ENCODE assay signal across 20 mouse cellular contexts in the genomic region with DNA sequence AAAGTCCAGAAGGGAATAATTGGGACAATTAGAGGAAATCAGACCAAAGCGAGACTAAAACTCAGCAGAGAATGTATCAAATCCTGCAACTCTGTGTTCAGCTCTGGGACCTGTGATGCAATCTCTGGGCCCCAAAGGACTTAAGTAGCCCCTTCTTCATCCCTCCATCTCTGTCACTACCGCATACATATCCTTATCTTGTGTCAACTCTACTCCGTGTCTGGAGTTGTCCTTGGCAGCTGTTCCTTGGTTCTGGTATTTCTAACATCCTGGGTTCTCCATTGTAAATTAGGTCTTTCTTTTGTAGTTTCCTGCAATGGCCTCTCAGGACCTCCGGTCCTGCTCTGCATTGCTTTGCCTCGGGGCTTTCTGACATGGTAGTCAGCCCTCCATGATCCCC.
DNase-seq lines count a peak whose midpoint lies in the region; ATAC-seq lines count a peak whose summit lies in the region.
"Had no signal": no experiment of that assay in that cellular context is flagged by ENCODE, and none has a peak within 500 bp of the region (broad histone marks: within the 10 kb centered on the region; RNA-seq: fewer than 3 reads in every experiment).

No protein-coding gene starts in this region.

- H3K27me3 ChIP-seq in heart, embryonic 12.5 days (replicated peaks): no peaks in the 10 kb centered on the region
- no peaks in the 10 kb centered on the region for H3K27me3 ChIP-seq in kidney, embryonic 14.5 days (ENCODE audit: control insufficient read depth, insufficient read depth, low read length)
- no peaks in the 10 kb centered on the region for H3K27me3 ChIP-seq in embryonic facial prominence, embryonic 14.5 days (replicated peaks; ENCODE audit: control insufficient read depth, insufficient read depth, low read length)
- no peaks in the 10 kb centered on the region for H3K27me3 ChIP-seq in limb, embryonic 12.5 days

- H3K4me1 ChIP-seq in heart, embryonic 12.5 days (replicated peaks): peaks cover 17% of the 10 kb centered on the region
- H3K4me1 ChIP-seq in kidney, embryonic 14.5 days (ENCODE audit: control insufficient read depth, insufficient read depth, low read length): peaks cover 12% of the 10 kb centered on the region
- H3K4me1 ChIP-seq in embryonic facial prominence, embryonic 14.5 days (ENCODE audit: control insufficient read depth, insufficient read depth, low read length): no peaks in the 10 kb centered on the region
- H3K4me1 ChIP-seq in limb, embryonic 12.5 days (replicated peaks): peaks cover 13% of the 10 kb centered on the region

- no peak for DNase-seq in heart, adult 9 months (ENCODE audit: low spot score in 2 of 2)
- DNase-seq in kidney, adult 11 months: no peak
- DNase-seq in embryonic facial prominence, embryonic 14.5 days (ENCODE audit: low spot score): peak; percentile 4
- DNase-seq in spleen, postnatal 36 days (ENCODE audit: low spot score in 2 of 2): no peak
- DNase-seq: adrenal gland, postnatal 10 days; B cell, adult 2 months; cerebellum, adult 11-12 months; cerebellum, postnatal 36 days; forebrain, postnatal 0 days; kidney, adult 9 months; lung, adult 18-20 months; midbrain, embryonic 14.5 days; right cerebral cortex, postnatal 4 days; thymus, adult 2 months had no signal

- H3K4me2 ChIP-seq in heart, embryonic 12.5 days: no peak overlapping the region
- H3K4me2 ChIP-seq in kidney, embryonic 14.5 days (replicated peaks; ENCODE audit: low read depth, low read length): no peak overlapping the region
- no peak overlapping the region for H3K4me2 ChIP-seq in embryonic facial prominence, embryonic 14.5 days (ENCODE audit: low read depth, low read length)
- no peak overlapping the region for H3K4me2 ChIP-seq in limb, embryonic 12.5 days
- H3K4me2 ChIP-seq: hindbrain, embryonic 14.5 days had no signal

- H3K36me3 ChIP-seq in heart, embryonic 12.5 days: peaks cover 20% of the 10 kb centered on the region
- peaks cover 7% of the 10 kb centered on the region; the same call in 1 of the 2 replicates for H3K36me3 ChIP-seq in kidney, embryonic 14.5 days (ENCODE audit: control insufficient read depth, insufficient read depth, low read length)
- H3K36me3 ChIP-seq in embryonic facial prominence, embryonic 14.5 days (ENCODE audit: control insufficient read depth, insufficient read depth, low read length): 0 out of 2 replicates have a peak, but pooled peaks cover 23% of the 10 kb centered on the region
- peaks cover 22% of the 10 kb centered on the region for H3K36me3 ChIP-seq in limb, embryonic 12.5 days

- ATAC-seq in heart, embryonic 12.5 days (ENCODE audit: insufficient number of reproducible peaks, low FRiP score): peak; percentile 53; the same call in 1 of the 2 replicates
- no peak for ATAC-seq in kidney, embryonic 14.5 days (ENCODE audit: low FRiP score, low TSS enrichment)
- ATAC-seq in embryonic facial prominence, embryonic 14.5 days (ENCODE audit: low read depth): no peak
- no peak for ATAC-seq in limb, embryonic 12.5 days (ENCODE audit: insufficient number of reproducible peaks, insufficient read depth, low FRiP score, low TSS enrichment, low read depth)
- ATAC-seq: forebrain, postnatal 0 days had no signal

- peak overlapping the region; percentile 42; the same call in 1 of the 2 replicates for H3K27ac ChIP-seq in heart, embryonic 12.5 days (ENCODE audit: poor library complexity, severe bottlenecking)
- H3K27ac ChIP-seq in kidney, embryonic 14.5 days (ENCODE audit: low read depth, low read length): peak overlapping the region; percentile 67; the same call in 1 of the 2 replicates
- no peak overlapping the region for H3K27ac ChIP-seq in embryonic facial prominence, embryonic 14.5 days (replicated peaks; ENCODE audit: low read depth, low read length)
- peak overlapping the region; percentile 71 for H3K27ac ChIP-seq in limb, embryonic 12.5 days
- H3K27ac ChIP-seq: hindbrain, embryonic 14.5 days; left cerebral cortex, adult 2 months had no signal

- H3K4me3 ChIP-seq in heart, embryonic 12.5 days: no peak overlapping the region
- no peak overlapping the region for H3K4me3 ChIP-seq in kidney, embryonic 14.5 days (ENCODE audit: low read length)
- no peak overlapping the region for H3K4me3 ChIP-seq in embryonic facial prominence, embryonic 14.5 days (ENCODE audit: low read depth, low read length)
- H3K4me3 ChIP-seq in limb, embryonic 12.5 days (replicated peaks): no peak overlapping the region
- H3K4me3 ChIP-seq: left cerebral cortex, adult 2 months; myocyte had no signal

- no peaks in the 10 kb centered on the region for H3K9me3 ChIP-seq in heart, embryonic 12.5 days (replicated peaks)
- H3K9me3 ChIP-seq in kidney, embryonic 14.5 days (ENCODE audit: control insufficient read depth, low read length): no peaks in the 10 kb centered on the region
- H3K9me3 ChIP-seq in embryonic facial prominence, embryonic 14.5 days (ENCODE audit: control insufficient read depth, low read length): no peaks in the 10 kb centered on the region
- H3K9me3 ChIP-seq in limb, embryonic 12.5 days: no peaks in the 10 kb centered on the region

- H3K9ac ChIP-seq in heart, embryonic 12.5 days: no peak overlapping the region
- H3K9ac ChIP-seq in kidney, embryonic 14.5 days (ENCODE audit: low read depth, low read length): no peak overlapping the region
- H3K9ac ChIP-seq in embryonic facial prominence, embryonic 14.5 days (ENCODE audit: low read depth, low read length): no peak overlapping the region
- no peak overlapping the region for H3K9ac ChIP-seq in limb, embryonic 12.5 days (replicated peaks)
- H3K9ac ChIP-seq: forebrain, postnatal 0 days; hindbrain, embryonic 14.5 days had no signal

- 43% methylated on average over 5 of the region's 5 CpGs for WGBS in heart, embryonic 12.5 days
- 51% methylated on average over 5 of the region's 5 CpGs for WGBS in kidney, embryonic 14.5 days
- WGBS in embryonic facial prominence, embryonic 14.5 days: 61% methylated on average over 5 of the region's 5 CpGs
- 69% methylated on average over 5 of the region's 5 CpGs for WGBS in limb, embryonic 12.5 days
